In genomic region chr13:70532719-70533118, GRCm38 (mm10) we compare ENCODE assay signal across 24 mouse cellular contexts.
DNase-seq lines count a peak whose midpoint lies in the region; ATAC-seq and TF ChIP-seq lines count a peak whose summit lies in the region.
"Had no signal": no experiment of that assay in that cellular context is flagged by ENCODE, and none has a peak within 500 bp of the region (broad histone marks: within the 10 kb centered on the region; RNA-seq: fewer than 3 reads in every experiment).

No protein-coding gene starts in this region.

- peak; percentile 54 for DNase-seq in heart, adult 11 months
- DNase-seq in heart, adult 18-20 months: no peak
- DNase-seq in hindbrain, embryonic 11.5 days (ENCODE audit: low spot score): no peak
- DNase-seq in testis, postnatal 10 days (ENCODE audit: low spot score): peak; percentile 9
- DNase-seq in testis, postnatal 14 days (ENCODE audit: low spot score): no peak
- no peak for DNase-seq in left cerebral cortex, adult 2 months (ENCODE audit: extremely low spot score in 1 of 2, low spot score in 2 of 2)
- DNase-seq: adrenal gland, postnatal 10 days; adrenal gland, postnatal 36 days; cerebellum, adult 11-12 months; cerebellum, adult 8-10 months; cerebellum, postnatal 10 days; cerebellum, postnatal 36 days; embryo, embryonic 11 days; gastrocnemius, postnatal 25 days had no signal

- H3K36me3 ChIP-seq in hindbrain, embryonic 16.5 days (ENCODE audit: control insufficient read depth, insufficient read depth, low read length): no peaks in the 10 kb centered on the region
- H3K36me3 ChIP-seq in hindbrain, embryonic 11.5 days (ENCODE audit: control insufficient read depth, insufficient read depth, low read length): no peaks in the 10 kb centered on the region
- H3K36me3 ChIP-seq: embryonic facial prominence, embryonic 10.5 days; embryonic facial prominence, embryonic 13.5 days; forebrain, embryonic 12.5 days; forebrain, embryonic 15.5 days had no signal

- intact Hi-C loops in left cerebral cortex, adult 2 months (cut with DNase I): no loop called here

- 61% methylated on average over 10 of the region's 10 CpGs for WGBS in hindbrain, embryonic 16.5 days
- 88% methylated on average over 10 of the region's 10 CpGs for WGBS in hindbrain, embryonic 11.5 days

- TF ChIP-seq CTCF in left cerebral cortex, adult 2 months (IDR thresholded peaks at IDR 0.05): no peak

- H3K4me1 ChIP-seq in hindbrain, embryonic 16.5 days (ENCODE audit: control insufficient read depth, insufficient read depth, low read depth, low read length): no peaks in the 10 kb centered on the region
- H3K4me1 ChIP-seq in hindbrain, embryonic 11.5 days (replicated peaks; ENCODE audit: control insufficient read depth, insufficient read depth, low read length): no peaks in the 10 kb centered on the region
- H3K4me1 ChIP-seq: embryonic facial prominence, embryonic 10.5 days; embryonic facial prominence, embryonic 13.5 days; forebrain, embryonic 12.5 days; forebrain, embryonic 15.5 days had no signal

- ATAC-seq in hindbrain, embryonic 16.5 days: peak; percentile 68
- no peak for ATAC-seq in hindbrain, embryonic 11.5 days (ENCODE audit: low FRiP score)
- ATAC-seq: forebrain, embryonic 15.5 days; inflammation-experienced regulatory T-cells, adult 6 months; intestine, postnatal 0 days; Patski had no signal

- H3K4me3 ChIP-seq in hindbrain, embryonic 16.5 days (ENCODE audit: low read length): no peak overlapping the region
- no peak overlapping the region for H3K4me3 ChIP-seq in hindbrain, embryonic 11.5 days (ENCODE audit: low read depth, low read length)
- H3K4me3 ChIP-seq in left cerebral cortex, adult 2 months: no peak overlapping the region
- H3K4me3 ChIP-seq: embryonic facial prominence, embryonic 10.5 days; embryonic facial prominence, embryonic 13.5 days; erythroblast, embryonic 14.5 days; forebrain, embryonic 12.5 days; forebrain, embryonic 15.5 days had no signal

- H3K4me2 ChIP-seq in hindbrain, embryonic 16.5 days (ENCODE audit: low read length): no peak overlapping the region
- no peak overlapping the region for H3K4me2 ChIP-seq in hindbrain, embryonic 11.5 days (replicated peaks; ENCODE audit: low read depth, low read length)
- H3K4me2 ChIP-seq: embryonic facial prominence, embryonic 13.5 days; forebrain, embryonic 12.5 days; forebrain, embryonic 15.5 days; heart, embryonic 11.5 days had no signal

- no peak overlapping the region for H3K9ac ChIP-seq in hindbrain, embryonic 16.5 days (ENCODE audit: low read depth, low read length)
- no peak overlapping the region for H3K9ac ChIP-seq in hindbrain, embryonic 11.5 days (ENCODE audit: low read depth, low read length)
- H3K9ac ChIP-seq: embryonic facial prominence, embryonic 13.5 days; forebrain, embryonic 12.5 days; forebrain, embryonic 15.5 days had no signal

- H3K27me3 ChIP-seq in hindbrain, embryonic 16.5 days (replicated peaks; ENCODE audit: control insufficient read depth, insufficient read depth, low read length): no peaks in the 10 kb centered on the region
- no peaks in the 10 kb centered on the region for H3K27me3 ChIP-seq in hindbrain, embryonic 11.5 days (ENCODE audit: control insufficient read depth, insufficient read depth, low read length)
- H3K27me3 ChIP-seq: embryonic facial prominence, embryonic 13.5 days; forebrain, embryonic 12.5 days; forebrain, embryonic 15.5 days; Patski had no signal

- H3K9me3 ChIP-seq in hindbrain, embryonic 16.5 days (ENCODE audit: control insufficient read depth, low read length): no peaks in the 10 kb centered on the region
- no peaks in the 10 kb centered on the region for H3K9me3 ChIP-seq in hindbrain, embryonic 11.5 days (ENCODE audit: control insufficient read depth, low read length)
- H3K9me3 ChIP-seq: embryonic facial prominence, embryonic 10.5 days; embryonic facial prominence, embryonic 13.5 days; forebrain, embryonic 12.5 days; forebrain, embryonic 15.5 days had no signal

- no peak overlapping the region for H3K27ac ChIP-seq in hindbrain, embryonic 16.5 days (ENCODE audit: low read depth, low read length)
- no peak overlapping the region for H3K27ac ChIP-seq in hindbrain, embryonic 11.5 days (ENCODE audit: low read depth, low read length)
- no peak overlapping the region for H3K27ac ChIP-seq in left cerebral cortex, adult 2 months
- H3K27ac ChIP-seq: embryonic facial prominence, embryonic 10.5 days; embryonic facial prominence, embryonic 13.5 days; forebrain, embryonic 12.5 days; forebrain, embryonic 15.5 days had no signal

Comparison
In these comparisons a context has a peak if more than half of its experiments do, and no peak if none do; other contexts are left out.
1. DNase-seq: peak in heart, adult 11 months (single experiment) and testis, postnatal 10 days (single experiment); none in heart, adult 18-20 months (0 of 2), hindbrain, embryonic 11.5 days (single experiment), testis, postnatal 14 days (single experiment) and left cerebral cortex, adult 2 months (0 of 2).